Mouse (Mus musculus) kidney, postnatal 25 days (tissue): ENCODE results near the gene Cped1.
A peak's percentile ranks its signal among the peaks of the same experiment; 100 is the strongest.
"Not testable (repeated sequence)": the region's sequence is repeated elsewhere in the genome, so short reads cannot be mapped to it uniquely, and the experiment has no call there.

Experiments
- DNase-seq, 2 experiments: peaks; one replicate each; pipeline ENCODE4 v3.0.0; 2021; ENCODE audit warnings: mixed read lengths in 2 of 2

Gene Cped1

GRCm38 (mm10) chr6:22233517-22233916, 247.8 kb downstream of the Cped1 start:
- no peak for DNase-seq

GRCm38 (mm10) chr6:22235133-22235532, 249.4 kb downstream of the Cped1 start:
- DNase-seq, result no peak

GRCm38 (mm10) chr6:22243321-22243720, 257.6 kb downstream of the Cped1 start:
- no peak for DNase-seq

- no peak for DNase-seq
Observed at GRCm38 (mm10) chr6:22246696-22247095, 261.0 kb downstream of the Cped1 start.

- DNase-seq, result no peak
Observed at GRCm38 (mm10) chr6:22258784-22259183, 273.1 kb downstream of the Cped1 start.

- DNase-seq, result no peak
Observed at GRCm38 (mm10) chr6:22262519-22262918, 276.8 kb downstream of the Cped1 start.

GRCm38 (mm10) chr6:22264094-22264493, 278.4 kb downstream of the Cped1 start:
- not testable (repeated sequence) for DNase-seq

GRCm38 (mm10) chr6:22266018-22266417, 280.3 kb downstream of the Cped1 start:
- DNase-seq, result no peak

GRCm38 (mm10) chr6:22267807-22268667, 282.3 kb downstream of the Cped1 start:
- no peak for DNase-seq

- no peak for DNase-seq
Observed at GRCm38 (mm10) chr6:22268677-22269076, 283.0 kb downstream of the Cped1 start.

GRCm38 (mm10) chr6:22269840-22270521, 284.3 kb downstream of the Cped1 start:
- DNase-seq, result no peak

- DNase-seq, result no peak
Observed at GRCm38 (mm10) chr6:22277941-22278340, 292.2 kb downstream of the Cped1 start.

- DNase-seq, result peak; percentile 27 to 45
Observed at GRCm38 (mm10) chr6:22280217-22280861, 294.6 kb downstream of the Cped1 start.

- DNase-seq, result no peak
Observed at GRCm38 (mm10) chr6:22282405-22282804, 296.7 kb downstream of the Cped1 start.

- DNase-seq, result peak in 1 of 2 experiments; percentile 5
Observed at GRCm38 (mm10) chr6:22288004-22288736, 302.5 kb downstream of the Cped1 start, which contains the start of gene Wnt16. Wnt16 (plus strand) TSS chr6:22288227.

GRCm38 (mm10) chr6:22288737-22289460, 303.2 kb downstream of the Cped1 start:
- peak in 1 of 2 experiments; percentile 20 for DNase-seq

- no peak for DNase-seq
Observed at GRCm38 (mm10) chr6:22289461-22290021, 303.8 kb downstream of the Cped1 start.

- DNase-seq, result no peak
Observed at GRCm38 (mm10) chr6:22290790-22291189, 305.1 kb downstream of the Cped1 start.

GRCm38 (mm10) chr6:22292056-22292455, 306.3 kb downstream of the Cped1 start:
- no peak for DNase-seq

- no peak for DNase-seq
Observed at GRCm38 (mm10) chr6:22293922-22294321, 308.2 kb downstream of the Cped1 start.

GRCm38 (mm10) chr6:22297028-22297427, 311.3 kb downstream of the Cped1 start:
- no peak for DNase-seq

- DNase-seq, result no peak
Observed at GRCm38 (mm10) chr6:22298059-22298458, 312.3 kb downstream of the Cped1 start.
